Mouse (Mus musculus) kidney, adult 8-10 months (tissue): ENCODE data around the gene Tbce.

ENCODE experiments used
- DNase-seq, 2 experiments: peaks; one replicate each; pipeline ENCODE4 v3.0.0; 2022

Tbce gene

GRCm38 (mm10) chr13:13965388-13965964, 74.0 kb downstream of the Tbce start:
- DNase-seq = no peak

- no peak for DNase-seq
Observed at GRCm38 (mm10) chr13:13961046-13961445, 78.4 kb downstream of the Tbce start.

- DNase-seq = no peak
Observed at GRCm38 (mm10) chr13:13960211-13960610, 79.2 kb downstream of the Tbce start.

- DNase-seq = peak; percentile 26 to 52
Observed at GRCm38 (mm10) chr13:13956686-13957085, 82.8 kb downstream of the Tbce start.

GRCm38 (mm10) chr13:13954931-13955330, 84.5 kb downstream of the Tbce start:
- DNase-seq = peak in 1 of 2 experiments; percentile 30

- peak; percentile 97 to 99 for DNase-seq
Observed at GRCm38 (mm10) chr13:13953874-13954832, 85.3 kb downstream of the Tbce start, which contains the start of gene B3galnt2. B3galnt2 (plus strand) TSS chr13:13954469.
